Mouse (Mus musculus) left cerebral cortex, postnatal 4 days (tissue): Measurements from ENCODE around the gene Egln1. TPM values are rescaled to one million over a fixed set of nuclear protein-coding genes. Genes with fewer than 3 reads are reported as not detected.

Experiments
- DNase-seq: peaks from one replicate; pipeline ENCODE4 v3.0.0-alpha.2; 2022
- intact Hi-C: fragments of 180-260 bp; cut with DNase I; formaldehyde crosslinking; loops from one replicate; pipeline ENCODE4 v1.15.1; 2025
- total RNA-seq, 2 experiments: library from RNA; stranded (reverse); gene quantifications; 2 replicates each; pipeline ENCODE4 v1.2.3; 2021

Egln1 gene
- total RNA-seq, 2 experiments from 2014 or later, result 57.0 to 59.0 TPM

DNA sequence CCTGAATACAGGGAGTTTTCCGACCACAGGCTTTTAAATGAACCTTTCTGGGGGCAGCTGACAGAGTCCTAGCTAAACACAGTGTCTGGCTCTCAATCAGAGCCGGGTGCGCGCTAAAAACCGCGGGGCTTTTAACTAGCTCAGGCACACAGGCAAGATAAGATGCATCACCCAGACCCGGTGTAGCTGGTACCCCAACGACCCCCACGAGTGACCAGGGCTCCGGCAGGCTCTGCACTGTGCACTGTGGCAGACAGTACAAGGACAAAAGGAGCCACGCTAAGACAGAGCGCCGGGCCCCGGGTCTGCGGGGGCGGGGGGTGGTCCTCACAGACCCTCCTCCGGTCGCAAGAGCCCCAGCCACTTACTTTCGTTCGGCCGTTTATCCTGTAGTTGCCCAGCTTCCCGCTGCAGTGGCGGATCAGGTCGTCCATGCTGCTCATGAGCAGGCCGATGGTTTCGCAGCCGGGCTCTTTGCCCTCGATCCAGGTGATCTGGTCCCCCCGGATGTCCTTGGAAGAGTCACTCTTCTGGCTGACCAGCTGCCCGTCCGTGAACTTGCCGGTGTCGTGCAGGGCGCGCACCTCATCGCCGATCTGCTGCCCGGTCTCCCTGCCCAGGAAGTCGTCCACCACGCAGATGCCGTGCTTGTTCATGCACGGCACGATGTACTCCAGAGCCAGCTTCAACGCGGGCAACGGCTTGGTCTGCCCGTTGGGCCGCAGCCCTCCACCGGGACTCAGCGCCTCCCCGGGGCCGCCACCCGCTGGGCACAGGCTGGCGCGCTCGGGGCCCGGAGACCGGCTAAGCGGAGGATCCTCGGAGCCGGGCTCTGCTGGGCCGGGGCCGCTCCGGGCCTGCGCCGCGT lies 1.0 kb downstream of the Egln1 start:
- intact Hi-C loops, result loop anchor here (5.0 kb wide), 2 partner anchors 51 to 64 kb away; partner anchors contain the start of genes Exoc8, Sprtn and Tsnax
- peak; percentile 48 for DNase-seq

DNA sequence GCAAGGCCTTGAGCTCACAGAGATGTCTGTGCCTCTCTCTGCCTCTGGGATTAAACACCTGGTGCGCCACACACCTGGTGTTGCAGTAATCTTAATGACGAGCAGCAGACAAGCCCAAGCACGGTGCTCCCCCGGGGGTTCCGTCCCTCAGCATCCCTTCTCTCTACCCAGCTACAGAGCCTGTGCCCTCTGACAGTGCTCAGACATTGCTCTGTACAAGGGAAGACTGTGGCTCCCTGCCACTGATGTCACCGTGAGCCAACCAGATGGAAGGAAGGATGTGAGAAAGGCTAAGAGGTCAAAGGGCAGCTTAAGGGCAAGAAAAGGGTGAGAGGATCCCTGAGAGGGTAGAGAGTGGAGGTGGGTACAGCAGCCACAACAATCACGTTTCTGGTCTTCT lies 4.7 kb downstream of the Egln1 start:
- no peak for DNase-seq
- intact Hi-C loops, result no loop called here

DNA sequence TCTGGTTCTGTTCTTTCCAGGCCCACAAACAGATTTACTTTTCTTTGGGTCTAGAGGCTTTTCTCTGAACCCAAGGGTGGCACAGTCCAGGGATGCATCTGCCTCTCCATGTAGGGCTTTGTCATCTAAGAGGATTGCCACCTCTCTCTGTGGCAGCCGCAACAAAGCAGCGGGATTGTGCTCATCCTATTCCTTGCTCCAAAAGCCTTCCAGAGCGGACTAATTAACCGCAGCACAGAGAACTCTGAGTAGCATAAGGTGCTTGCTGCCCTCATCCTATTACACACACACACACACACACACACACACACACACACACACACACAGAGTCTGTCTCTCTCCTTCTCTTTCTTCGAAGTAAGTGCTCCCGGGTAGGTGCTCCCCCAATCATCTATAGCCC lies 5.3 kb downstream of the Egln1 start:
- intact Hi-C loops, result no loop called here
- no peak for DNase-seq

DNA sequence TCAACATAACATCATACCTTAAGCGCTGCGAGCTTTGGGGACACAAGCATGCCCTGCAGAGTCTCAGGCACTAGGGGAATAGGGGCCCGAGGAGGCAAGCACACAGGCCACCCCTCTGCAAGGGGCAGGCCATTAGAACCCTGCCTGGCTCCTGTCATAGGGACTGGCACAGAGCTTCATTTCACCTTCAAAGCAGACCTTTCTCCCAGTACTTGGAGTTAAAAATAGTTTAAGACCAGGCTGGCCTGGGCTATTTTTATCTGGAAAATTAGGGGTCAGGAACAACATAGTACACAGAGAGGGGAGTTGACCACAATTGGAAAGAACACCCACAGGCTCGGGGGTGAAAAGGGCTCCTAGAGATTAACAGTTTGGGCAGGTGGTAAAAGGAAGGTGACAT lies 11.8 kb downstream of the Egln1 start:
- DNase-seq, result no peak
- intact Hi-C loops, result no loop called here

DNA sequence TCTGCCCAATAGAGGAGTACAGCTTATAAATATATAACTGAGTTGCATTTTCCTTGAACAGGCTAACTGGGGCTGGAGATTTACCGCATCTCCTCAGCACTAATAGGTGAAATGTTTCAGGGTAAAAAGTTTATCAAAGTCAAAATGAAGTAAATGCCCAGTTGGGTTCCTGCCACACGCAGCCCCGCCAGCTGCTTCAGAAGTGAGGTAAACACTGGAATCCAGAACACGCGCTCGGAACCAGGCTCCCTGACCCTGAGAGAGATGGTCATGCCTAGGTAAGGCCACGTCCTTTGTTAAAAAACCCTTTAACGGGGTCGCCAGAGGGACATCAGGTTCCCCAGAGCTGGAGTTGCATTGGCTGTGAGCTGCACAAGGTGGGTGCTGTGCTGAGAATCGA lies 12.4 kb downstream of the Egln1 start:
- no peak for DNase-seq
- intact Hi-C loops, result no loop called here

DNA sequence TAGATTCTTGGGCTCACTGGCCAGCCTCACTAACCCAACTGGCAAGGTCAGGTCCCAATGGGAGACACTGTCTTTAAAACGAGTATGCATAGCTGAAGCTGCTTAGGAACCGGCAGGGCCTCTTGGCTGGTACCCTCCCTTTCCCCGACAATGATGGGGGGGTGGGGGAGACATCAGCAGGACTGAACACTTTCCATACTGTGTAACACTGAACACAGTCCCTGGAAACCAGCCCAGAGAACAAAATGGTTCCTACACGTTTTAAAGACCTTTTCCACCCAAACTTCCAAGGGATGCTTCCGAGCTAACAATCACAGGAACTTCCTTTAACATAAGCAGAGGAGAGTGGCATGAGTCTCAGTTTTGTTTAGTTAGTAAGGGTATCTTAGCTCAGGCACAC lies 14.0 kb downstream of the Egln1 start:
- intact Hi-C loops, result no loop called here
- no peak for DNase-seq

DNA sequence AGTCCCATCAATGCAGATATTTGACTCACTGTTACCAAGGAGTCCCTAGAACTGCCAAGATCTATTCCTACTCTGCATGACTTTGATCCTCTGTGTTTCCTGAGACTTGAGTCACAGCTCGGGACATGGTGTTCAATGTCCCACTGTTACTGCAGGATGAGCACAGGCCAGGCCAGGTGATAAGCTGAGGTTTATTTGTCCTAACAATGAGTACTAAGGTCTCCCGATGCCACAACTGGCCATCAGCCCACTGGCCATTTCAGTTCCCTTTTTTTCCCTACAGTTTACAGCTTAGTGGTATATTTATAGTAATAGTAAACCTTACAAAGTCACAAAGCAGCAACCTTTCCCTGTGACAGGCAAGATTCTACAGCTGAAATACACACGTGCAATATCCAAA lies 16.7 kb downstream of the Egln1 start:
- intact Hi-C loops, result no loop called here
- DNase-seq, result no peak

DNA sequence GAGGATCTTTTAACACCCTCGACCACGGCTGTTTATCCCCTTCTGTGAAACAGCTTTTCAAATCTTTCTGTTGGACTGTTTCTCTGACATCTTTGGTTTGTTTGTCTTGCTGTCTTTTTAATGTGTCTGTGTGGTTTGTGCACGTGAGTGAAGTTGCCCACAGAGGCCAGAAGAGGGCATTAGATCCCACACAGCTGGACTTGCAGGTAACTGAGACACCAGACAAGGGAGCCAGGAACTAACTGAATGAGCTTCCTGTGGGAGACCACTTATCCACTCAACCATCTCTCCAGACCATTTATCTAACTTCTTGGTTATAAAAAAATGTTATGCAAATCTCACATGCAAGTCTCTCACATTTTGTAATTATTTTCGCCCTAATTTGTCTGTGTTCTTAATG lies 18.5 kb downstream of the Egln1 start:
- intact Hi-C loops, result no loop called here
- no peak for DNase-seq

DNA sequence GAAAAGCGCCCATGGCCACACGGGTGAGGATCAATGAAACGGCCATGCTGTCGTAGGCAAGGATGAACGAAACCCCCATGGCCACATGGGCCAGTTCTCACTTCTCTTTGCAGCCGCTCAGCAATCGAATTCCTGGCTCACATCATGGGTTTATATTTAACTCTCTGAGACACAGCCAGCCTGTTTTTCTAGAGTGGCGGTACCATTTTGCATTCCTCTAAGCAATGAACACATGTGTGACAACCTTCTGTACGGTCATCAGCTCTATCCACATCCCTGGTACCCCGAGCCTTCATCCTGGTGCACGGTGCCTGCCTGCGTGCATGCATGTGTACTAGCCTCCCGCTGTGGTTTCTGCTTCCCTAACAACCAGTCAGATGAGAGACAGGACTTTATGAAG lies 19.0 kb downstream of the Egln1 start:
- DNase-seq, result no peak
- intact Hi-C loops, result no loop called here

DNA sequence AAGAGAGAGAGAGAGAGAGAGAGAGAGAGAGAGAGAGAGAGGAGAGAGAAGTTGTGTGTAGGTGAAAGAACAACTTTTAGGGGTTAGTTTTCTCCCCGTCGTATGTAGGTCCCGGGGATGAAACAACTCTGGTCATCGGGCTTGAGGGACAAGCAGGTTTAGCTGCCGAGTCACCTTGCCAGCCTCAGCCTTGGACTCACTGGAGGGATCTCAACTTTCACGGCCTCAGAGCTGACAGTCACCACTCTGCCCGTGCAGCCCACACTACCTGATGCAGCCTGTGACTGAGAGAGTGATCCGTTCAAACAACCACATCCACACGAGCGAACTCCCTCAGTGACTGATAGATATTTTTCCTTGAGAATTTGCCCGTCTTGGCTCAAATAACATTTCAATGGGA lies 20.1 kb downstream of the Egln1 start:
- intact Hi-C loops, result no loop called here
- no peak for DNase-seq

DNA sequence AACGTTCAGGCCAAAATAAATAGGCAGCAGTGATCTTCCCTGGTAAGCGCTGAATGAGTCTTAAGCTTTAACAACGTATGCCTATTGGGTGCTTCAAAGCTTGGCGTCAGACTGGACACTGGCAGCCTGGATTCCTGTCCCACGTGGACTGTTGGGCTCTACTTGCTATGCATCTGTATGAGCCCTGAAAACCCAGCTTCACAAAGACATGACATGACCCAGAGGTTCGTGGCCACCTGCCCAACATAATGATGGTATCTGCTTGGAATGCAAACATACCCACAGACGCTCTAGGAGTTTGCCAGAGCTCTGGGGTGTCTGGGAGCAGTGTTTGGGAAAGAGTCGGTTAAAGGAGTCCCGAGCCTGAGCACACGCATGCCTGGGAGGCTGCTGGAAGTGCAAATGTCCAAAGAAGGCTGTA lies 22.8 kb downstream of the Egln1 start:
- intact Hi-C loops, result no loop called here
- no peak for DNase-seq

DNA sequence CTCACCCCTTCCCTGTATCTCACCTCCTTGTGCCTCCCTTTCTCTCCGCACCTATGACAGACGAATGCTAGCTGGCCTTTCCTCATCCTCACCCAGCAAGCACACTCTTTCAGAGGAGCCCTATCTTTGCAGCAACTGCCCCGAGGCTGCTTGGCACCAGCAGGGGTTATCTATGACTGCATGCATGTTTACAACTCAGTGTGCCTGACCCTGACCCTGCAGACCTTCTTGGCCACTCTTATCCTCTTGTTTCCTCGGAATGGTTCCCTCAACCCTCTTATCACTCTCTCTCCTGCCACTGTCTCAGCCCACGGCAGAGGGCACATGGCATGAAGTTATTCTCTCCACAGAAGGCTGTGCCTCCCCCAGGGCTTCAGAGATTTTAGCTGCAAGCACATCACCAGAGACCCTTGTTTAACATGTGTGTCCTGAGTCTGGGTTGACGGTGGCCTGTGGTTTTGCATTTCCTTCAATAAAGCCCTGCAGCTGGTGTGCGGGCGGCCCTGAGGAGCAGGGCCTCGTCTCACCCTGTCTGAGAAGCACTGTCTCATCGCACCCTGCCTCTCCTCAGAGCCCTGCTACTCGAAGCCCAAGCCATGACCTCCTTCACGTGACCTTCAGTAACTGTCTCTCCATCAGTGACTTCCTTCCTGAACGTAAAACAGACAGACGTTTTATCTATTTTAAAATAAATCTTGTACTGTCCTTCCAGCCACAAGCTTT lies 23.4 kb downstream of the Egln1 start:
- intact Hi-C loops, result no loop called here
- DNase-seq, result no peak

DNA sequence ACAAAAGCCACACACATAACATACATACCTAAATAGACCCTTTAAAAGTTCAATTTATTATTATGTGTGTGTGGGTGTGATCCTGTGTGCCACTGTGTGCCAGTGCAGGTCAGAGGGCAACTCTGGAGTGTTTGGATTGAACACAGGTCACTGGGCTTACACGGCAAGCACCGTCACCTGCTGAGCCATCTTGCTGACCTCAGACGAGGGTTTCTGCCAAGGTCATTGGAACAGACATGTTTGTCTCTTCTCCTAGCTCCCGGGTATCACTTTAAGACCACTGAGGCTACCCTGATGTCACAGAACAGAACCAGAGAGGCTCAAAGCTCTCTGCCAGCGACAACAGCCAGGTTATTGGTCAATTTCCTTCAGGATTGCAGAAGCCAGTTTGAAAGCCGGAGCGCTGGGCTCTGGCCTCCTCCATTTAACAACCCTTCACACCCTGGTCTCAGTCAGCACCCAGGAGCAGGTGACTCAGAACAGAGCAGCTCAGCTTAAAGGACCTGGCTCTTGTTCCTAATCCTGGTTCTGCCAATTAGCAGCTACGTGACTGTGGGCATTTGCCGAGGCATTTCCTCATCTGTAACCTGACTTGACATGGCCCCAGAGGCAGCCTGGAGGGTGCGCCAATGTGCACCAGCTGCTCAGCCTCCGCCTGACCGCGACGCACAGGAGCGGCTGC lies 25.0 kb downstream of the Egln1 start:
- intact Hi-C loops, result no loop called here
- peak; percentile 44 for DNase-seq

DNA sequence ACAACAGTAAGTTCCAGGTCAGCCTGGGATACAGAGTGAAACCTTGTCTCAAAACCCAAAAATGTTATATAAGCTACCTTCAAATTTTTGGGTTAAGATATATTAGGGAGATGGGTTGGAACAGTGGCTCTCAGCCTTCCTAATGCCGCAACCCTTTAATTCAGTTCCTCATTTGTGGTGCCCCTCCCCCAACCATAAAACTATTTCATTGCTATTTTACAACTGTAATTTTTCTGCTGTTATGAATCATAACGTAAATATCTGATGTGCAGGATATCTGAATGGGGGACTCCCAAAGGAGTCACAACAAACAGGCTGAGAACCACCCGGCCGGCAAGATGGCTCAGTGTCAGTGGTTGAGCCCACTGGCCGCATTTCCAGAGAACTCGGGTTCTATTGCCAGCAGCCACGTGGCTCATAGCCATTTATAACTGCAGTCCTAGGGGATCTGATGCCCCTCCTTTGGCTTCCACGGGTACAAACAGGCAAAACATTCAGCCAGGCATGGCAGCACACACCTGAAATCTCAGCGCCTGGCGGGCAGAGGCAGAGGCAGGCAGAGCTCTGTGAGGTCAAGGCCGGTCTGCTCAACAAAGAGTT lies 26.5 kb downstream of the Egln1 start:
- intact Hi-C loops, result no loop called here

DNA sequence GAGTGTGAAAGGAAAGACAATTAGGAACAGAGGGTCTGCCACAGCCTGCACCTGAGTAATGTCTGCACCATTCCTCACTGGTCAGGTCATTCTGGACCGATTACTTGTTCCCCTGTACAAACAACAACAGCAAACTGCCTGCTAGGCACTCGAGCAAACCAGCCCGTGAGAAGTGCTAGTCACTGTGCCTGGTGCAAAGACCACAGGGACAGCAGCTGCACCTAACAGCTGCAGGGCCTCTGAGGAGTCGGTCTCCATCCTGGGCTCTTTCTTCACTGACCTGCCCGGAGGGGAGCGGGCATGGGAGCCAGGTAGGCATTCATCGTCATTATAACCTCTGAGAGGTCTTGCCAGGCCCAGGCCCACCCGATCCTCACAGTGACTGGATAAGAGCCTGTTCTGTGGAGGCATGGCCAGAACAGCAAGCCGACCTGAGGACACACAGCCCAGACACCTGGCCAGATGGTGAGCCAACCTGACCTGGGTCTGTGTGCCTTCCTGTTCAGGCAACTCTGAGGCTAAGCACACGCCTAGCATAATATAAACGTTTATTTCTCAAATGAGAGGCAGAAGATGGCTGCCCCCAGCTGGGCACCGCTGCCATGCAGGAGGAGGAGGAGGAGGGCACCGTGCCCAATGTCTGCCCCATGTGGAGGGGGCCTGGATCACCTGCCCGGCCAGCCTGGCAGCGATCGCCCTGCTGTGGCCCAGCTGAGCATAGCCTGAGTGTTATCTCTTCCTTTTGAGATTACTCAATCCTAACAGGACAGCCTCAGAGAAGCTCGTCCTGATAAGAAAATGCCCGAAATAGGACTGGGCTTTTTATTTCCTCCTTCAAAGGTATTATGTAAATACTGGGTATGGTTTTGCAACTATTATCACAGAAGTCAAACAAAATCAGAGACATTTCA lies 27.5 kb downstream of the Egln1 start:
- intact Hi-C loops, result no loop called here
- DNase-seq, result no peak

More for the DNA sequence above, 26.5 kb downstream of the Egln1 start:
- DNase-seq, result no peak

DNA sequence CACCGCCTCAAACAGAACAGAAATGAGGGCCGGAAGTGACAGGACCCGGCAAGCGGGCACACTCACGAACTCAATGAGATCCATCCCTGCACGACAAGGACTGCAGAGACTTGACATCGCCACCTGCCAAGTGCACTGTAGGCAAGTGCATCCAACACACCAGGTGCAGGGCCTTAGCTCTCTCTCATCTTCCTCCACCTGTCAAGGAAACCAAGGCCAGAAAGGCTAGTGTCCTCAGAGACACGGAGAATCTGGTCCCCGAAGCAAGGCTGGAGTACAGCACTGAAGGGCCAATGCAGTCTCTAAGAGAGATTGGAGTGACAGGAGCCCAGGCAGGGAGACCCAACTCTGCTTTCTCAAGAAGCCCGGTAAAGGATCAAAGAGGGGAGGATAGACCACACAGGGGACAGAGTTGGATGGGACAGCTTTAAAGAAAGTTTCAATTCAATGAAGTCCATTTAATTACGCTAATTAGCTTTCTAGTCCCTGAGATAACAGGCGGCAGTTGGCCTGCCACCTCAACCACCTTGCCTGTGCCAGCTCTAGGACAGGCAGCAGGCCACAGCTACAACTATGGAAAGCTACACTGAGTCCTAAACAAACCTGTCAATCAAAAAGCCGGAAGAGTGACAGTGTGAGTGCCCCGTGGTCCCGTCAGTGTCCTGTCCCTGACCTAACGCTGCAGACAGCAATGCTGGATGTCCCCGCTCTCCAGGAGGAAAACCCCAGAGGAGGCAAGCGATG lies 31.2 kb downstream of the Egln1 start:
- DNase-seq, result no peak
- intact Hi-C loops, result no loop called here

DNA sequence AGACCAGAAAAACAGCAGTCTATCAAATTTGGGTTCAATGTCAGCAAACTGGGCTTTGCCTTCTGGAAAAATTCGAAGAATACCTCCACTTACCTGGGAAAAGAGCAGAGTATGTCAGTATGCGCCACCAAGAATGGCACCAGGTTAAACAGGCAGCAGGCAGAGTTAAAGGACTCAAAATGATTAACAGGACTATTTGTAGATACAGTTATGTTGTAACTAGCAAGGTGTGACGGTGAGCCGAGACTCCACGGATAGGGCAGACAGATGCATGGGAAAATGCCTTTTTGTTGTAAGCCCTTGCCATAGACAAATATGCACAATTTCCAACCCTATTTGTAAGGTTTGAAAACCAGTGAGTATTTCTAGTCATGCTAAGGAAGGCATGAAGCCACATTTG lies 35.1 kb downstream of the Egln1 start:
- no peak for DNase-seq

DNA sequence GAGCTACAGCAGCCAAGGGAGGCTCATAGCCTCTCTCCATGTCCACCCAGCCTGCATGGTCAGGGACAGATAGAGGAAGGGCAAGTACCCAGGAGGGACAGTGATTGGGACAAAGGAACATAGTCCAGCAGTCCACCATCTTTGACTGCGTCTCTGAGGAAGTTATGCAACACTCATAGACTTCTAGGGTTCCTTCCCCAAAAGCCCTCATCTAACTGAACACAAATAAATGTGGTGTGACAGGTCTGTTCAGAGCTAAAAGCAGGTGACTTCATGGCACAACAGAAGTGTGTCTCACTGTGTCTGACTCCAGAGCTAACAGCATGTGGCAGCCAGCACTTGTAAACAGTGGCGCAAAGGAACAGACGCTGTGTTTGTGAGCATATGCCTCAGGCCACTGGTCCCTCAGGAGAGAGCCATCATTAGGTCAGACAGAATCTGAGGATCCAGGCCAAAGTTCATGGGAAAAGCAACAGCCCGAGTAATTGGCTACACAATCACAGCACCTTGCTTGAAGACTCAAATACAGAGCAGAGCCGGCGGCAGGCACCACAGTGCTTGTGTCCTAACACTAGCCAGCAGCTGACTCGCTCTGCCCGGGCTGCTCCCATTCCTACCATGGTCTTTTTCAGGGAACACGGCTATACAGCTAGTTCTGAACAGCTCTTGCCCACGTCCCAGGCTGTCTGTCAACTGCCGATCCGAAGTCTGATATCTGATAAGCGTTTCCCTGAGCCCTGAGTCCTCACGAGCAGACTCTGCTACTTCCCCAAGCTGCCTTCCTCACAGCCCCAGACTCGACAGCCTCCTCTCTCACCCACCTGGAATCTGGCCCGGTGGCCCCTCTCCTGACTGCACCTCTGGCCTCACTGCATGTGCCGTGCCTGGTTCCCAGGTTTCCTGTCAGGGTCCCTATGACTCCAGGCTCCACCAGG lies 36.9 kb downstream of the Egln1 start:
- intact Hi-C loops, result no loop called here
- no peak for DNase-seq

More for the DNA sequence above, 35.1 kb downstream of the Egln1 start:
- intact Hi-C loops, result no loop called here
